Mouse (Mus musculus): ENCODE data around the gene Ces2c. TPM values are rescaled to one million over a fixed set of nuclear protein-coding genes. Genes with fewer than 3 reads are reported as not detected.

Ces2c gene
- not detected in 2 replicates for polyA plus RNA-seq (2012)

DNA sequence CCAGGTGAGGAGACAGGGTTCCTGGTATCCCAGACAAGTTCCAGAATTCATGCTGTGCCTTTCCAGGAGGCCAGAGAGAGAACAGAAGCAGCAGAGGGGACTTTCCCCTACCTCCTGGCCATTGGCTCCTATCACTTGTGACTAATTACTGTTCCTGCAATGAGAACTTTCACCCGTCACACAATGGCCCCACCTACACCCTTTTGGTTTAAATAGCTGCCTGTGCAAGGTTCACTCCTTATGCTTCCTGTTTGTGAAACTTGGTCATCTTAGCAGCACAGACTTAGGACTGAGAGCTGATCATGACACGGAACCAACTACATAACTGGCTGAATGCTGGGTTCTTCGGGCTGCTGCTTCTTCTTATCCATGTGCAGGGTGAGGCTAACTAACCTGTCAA lies at the start of gene Ces2c:
Gene Ces2c, plus strand, starts transcription at position 238 of the 400 bp plus-strand sequence.
- TF ChIP-seq GATA1 (IDR thresholded peaks at IDR 0.05; ENCODE audit: low read length), result no peak

DNA sequence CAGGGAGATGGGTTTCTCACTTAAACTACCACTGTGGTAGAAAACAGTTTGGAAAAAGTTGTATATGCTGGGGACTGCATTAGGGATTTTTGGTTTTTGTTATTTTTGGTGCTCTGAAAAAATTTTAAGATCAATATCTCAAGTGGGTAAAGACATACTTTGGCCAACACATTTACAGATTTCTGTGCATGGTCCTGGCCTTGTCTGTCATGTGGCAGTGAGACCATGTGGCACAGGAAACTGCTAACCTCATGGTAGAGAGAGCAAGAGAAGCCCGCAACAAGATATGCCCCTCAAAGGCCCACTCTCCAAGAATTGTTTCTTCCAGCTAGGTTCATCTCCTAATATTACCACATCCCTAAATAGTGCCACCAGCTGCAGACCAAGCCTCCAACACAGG lies 47.5 kb upstream of the Ces2c start:
- TF ChIP-seq GATA1 (IDR thresholded peaks at IDR 0.05; ENCODE audit: low read length), result no peak

DNA sequence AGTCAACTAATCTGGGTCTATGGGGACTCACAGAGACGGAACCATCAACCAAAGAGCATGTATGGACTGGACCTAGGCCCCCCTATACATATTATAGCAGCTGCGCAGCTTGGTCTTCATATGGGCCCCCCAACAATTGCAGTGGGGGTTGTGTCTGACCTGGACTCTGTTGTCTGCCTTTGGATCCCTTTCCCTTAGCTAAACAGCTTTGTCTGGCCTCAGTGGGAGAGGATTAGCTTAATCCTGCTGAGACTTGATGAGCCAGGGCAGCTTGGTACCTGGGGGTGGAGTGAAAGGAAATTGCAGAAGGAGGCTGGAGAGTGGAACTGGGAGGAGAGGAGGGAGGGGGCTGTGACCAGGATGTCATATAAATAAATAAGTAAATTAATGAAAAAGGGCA lies 40.7 kb upstream of the Ces2c start:
- no peak for TF ChIP-seq GATA1 (IDR thresholded peaks at IDR 0.05; ENCODE audit: low read length)

DNA sequence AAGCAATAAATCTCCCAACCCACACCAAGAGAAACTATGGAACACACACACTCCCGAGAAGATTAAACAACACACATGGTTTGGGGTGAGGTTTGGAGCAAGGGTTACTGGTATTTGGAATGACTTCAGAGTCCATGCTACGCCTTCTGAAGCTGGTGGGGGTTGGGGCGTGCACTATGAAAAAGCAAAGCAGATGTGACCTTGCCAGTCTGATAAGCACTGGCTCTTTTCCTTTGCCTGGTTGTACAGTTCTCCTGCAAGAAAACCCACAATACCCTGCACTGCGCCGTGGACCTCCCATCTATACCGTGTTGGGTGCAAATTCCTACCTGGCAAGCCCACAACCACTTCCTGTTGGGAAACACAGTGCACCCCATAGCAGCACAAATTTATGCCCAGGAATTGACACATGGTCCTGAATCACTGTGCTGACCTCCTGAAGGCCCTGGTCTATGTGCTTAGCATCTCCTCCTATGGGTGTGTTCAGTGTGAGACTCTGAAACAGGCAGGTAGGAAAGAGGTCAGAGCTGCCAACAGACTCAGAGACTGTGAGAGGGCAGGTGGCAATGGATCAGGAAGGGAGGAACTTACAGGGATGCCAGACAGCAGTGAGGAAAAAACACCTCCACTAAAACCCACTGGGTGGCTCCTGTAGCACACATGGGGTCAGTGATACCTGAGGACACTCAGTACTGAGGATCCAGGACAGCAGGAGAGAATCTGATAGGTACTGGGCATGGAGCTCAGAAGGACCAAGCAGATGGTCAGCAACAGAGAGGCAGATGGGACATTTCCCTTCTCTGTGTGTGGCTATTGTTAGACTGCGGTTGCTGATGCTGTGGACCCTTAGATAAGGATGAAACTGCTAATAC lies 38.1 kb upstream of the Ces2c start:
- no peak for TF ChIP-seq GATA1 (IDR thresholded peaks at IDR 0.05; ENCODE audit: low read length)

DNA sequence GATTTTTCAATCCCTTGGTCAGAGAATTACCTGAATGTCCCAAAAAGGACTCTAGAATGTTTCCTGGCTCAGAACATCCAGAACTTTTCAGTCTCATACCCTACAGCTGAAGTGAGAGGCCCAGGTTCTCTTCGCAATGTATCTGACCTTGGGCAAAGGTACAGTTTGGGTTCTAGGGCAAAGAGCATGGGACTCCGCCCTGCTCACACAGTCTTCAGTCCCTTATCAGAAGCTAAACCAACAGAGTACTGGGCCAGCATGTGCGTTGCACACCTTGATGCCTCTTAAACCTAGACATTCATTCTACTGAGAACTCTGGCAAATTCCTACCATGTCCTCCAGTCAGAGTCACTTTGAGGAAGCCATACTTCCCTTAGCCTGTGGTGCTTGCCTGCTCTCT lies 37.4 kb upstream of the Ces2c start:
- no peak for TF ChIP-seq GATA1 (IDR thresholded peaks at IDR 0.05; ENCODE audit: low read length)

DNA sequence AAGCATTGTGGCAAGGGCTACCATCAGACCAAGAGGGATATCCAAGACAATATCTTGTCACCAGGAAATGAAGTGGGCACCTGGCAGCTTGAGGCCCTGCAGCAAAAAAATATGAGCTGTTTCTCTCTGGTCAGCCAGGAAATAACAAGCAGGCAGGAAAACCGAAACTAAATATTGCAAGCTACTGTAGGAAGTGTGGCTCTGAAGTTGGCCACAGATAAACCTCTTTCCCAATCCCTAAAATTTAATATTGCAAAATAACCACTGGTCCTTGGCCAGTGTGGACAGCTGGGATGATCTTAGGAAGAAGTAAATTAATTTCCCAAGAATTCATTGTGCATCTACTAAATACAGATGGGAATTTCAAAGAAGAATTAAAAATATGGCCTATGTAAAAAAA lies 20.0 kb upstream of the Ces2c start:
- TF ChIP-seq GATA1 (IDR thresholded peaks at IDR 0.05; ENCODE audit: low read length), result no peak

DNA sequence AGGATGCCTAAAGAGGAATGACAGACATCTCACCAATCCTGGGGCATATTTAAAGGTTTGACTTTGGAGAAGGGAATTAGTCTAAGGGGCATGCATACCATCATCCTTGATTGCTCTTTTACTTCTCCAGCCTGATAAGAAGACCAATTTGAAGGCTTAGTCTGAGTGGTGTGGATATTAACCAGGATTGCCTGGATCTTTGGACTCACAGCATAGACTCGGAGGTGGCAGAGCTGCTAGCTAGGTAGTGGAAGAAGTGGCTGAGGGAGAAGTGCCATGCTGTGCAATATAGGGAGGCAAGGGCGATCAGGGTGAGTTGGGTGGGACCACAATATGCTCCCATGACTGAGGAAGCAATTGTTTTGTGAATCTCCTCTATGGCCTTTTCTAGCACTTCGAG lies 18.6 kb upstream of the Ces2c start:
- TF ChIP-seq GATA1 (IDR thresholded peaks at IDR 0.05; ENCODE audit: low read length), result no peak

DNA sequence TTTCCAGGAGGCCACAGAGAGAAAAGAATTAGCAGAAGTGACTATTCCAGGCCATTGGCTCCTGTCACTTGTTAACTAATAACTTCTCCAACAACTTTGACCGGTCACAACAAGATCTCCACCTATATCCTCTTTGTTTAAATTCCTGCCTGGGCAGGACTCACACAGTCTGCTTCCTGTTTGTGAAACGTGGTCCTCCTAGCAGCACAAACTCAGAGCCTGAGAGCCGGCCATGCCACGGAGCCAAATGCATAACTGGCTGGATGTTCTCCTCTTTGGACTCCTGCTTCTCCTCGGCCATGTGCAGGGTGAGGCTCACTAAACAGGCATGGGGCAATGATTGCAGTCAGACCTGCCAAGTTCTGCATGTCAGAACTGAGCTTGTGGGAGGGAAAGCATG lies 15.4 kb upstream of the Ces2c start, which contains the start of gene Ces2b:
Gene Ces2b, plus strand, starts transcription at position 133 of the 400 bp plus-strand sequence.
- TF ChIP-seq GATA1 (IDR thresholded peaks at IDR 0.05; ENCODE audit: low read length), result no peak

DNA sequence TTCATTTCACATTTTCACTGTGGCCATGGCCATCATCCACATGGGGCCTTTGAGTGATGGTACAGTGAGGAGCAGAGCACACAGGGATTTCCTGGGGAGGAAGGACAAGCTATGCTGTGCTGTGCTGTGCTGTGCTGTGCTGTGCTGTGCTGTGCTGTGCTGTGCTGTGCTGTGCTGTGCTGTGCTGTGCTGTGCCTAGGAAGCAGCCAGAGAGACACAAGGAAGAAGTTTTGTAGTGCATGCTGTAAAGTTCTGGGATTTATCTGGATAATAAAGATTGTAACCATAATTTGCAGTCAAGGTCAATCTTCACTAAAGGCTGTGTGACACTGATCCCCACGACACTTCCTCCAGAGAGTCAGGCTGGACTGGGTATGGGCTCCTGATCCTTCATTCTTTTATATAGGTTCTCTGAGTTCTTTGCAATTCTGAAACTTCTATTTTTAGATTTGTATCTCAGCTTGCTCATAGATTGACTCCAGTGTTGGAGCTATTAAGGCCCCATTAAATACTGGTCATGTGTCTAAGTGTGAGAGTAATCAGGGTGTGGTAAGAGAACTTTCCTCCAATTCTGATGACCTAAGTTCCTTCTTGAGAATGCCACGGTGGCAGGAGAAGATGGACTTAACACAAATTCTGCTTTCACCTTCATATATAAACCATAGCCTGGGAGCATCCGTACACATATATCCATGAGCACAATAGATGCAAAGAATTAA lies 5.3 kb upstream of the Ces2c start:
- TF ChIP-seq GATA1 (IDR thresholded peaks at IDR 0.05; ENCODE audit: low read length), result no peak

DNA sequence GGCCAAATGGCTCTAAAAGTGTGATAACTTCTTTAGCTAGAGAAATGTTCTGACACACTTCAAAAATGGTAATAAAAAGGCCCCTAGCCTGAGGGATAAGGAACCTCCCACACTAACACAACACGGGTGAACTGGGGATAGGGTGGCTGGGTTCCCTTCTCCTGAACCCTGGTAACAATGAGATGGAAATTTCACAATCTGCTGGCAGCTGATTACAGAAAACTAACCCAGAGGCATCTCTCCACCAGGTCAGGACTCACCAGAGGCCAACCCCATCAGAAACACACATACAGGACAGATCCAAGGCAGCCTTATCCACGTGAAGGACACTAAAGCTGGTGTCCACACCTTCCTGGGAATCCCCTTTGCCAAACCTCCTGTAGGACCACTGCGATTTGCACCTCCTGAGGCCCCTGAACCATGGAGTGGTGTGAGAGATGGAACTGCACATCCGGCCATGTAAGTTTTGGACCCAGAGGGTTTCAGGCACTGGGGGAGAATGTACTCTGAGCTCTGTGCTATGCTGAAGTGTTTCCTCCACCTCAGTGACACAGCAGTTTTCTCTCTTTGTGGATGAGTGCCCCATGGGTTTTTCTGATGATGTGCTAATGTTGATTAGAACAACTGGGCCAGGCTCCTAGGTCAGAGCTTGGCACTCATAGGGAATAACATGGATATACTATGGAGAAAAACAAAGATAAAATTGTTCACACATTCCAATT lies 1.0 kb downstream of the Ces2c start:
- TF ChIP-seq GATA1 (IDR thresholded peaks at IDR 0.05; ENCODE audit: low read length), result no peak

DNA sequence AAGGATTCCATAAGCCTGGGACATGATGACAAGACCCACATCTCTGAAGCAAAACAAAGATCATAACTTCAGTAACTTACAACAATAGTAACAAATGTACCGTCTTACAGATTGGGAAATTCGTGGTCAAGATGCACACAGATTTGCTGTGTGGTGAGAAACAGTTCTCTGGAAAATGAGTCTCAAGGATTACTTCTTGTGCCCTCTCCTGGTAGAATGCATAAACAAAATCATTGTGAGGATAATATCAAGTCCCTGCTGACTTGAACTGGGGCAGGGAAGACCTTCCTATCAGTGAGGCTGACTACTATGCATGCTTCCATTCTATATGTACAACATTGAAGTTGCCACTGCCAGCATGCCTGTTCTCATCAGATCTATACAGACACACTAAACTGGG lies 54.9 kb downstream of the Ces2c start:
- TF ChIP-seq GATA1 (IDR thresholded peaks at IDR 0.05; ENCODE audit: low read length), result no peak

Other genes starting within 250 kb of the Ces2c start
- not detected in 2 replicates for gene Cdh16, start 222.7 kb upstream of the Ces2c start, polyA plus RNA-seq (2012)
- 2.5 and 3.1 TPM in 2 replicates for gene Rrad, start 215.7 kb upstream of the Ces2c start, polyA plus RNA-seq (2012)
- 64.0 and 88.1 TPM in 2 replicates for gene Ciao2b, start 205.1 kb upstream of the Ces2c start, polyA plus RNA-seq (2012)
- not detected in 2 replicates for gene Ces2a, start 113.1 kb upstream of the Ces2c start, polyA plus RNA-seq (2012)
- not detected in 2 replicates for gene Ces2b, start 15.5 kb upstream of the Ces2c start, polyA plus RNA-seq (2012)
- not detected in 2 replicates for gene Ces2e, start 79.2 kb downstream of the Ces2c start, polyA plus RNA-seq (2012)
- not detected in 2 replicates for gene Ces2f, start 100.3 kb downstream of the Ces2c start, polyA plus RNA-seq (2012)
- 3.7 and 6.9 TPM in 2 replicates for gene Ces2g, start 114.7 kb downstream of the Ces2c start, polyA plus RNA-seq (2012)
- gene Ces2h, start 153.8 kb downstream of the Ces2c start, polyA plus RNA-seq (2012), result not detected in 2 replicates
- not detected in 2 replicates for gene Ces3a, start 201.5 kb downstream of the Ces2c start, polyA plus RNA-seq (2012)
- not detected in 2 replicates for gene Ces3b, start 236.7 kb downstream of the Ces2c start, polyA plus RNA-seq (2012)